Mouse (Mus musculus) heart, embryonic 15.5 days (tissue): ENCODE results near the gene Atpif1. TPM values are rescaled to one million over a fixed set of nuclear protein-coding genes. Genes with fewer than 3 reads are reported as not detected.

ENCODE experiments used
- ATAC-seq: fragments of 200-750 bp; cut with Nextera tagmentation; replicated peaks from 2 replicates; pipeline ENCODE4 v1.8.0; 2017; ENCODE audit warnings: low read depth, moderate TSS enrichment; ENCODE audit not compliant: insufficient number of reproducible peaks, insufficient read depth, low FRiP score
- H3K27ac ChIP-seq: fragments of 300-500 bp; sonication (generic); 2 replicates; pipeline ENCODE4 v1.5.1; 2015; ENCODE audit warnings: mild to moderate bottlenecking, inconsistent platforms
- H3K27me3 ChIP-seq: fragments of 300-500 bp; sonication (generic); 2 replicates; pipeline ENCODE4 v1.6.1; 2015; ENCODE audit warnings: inconsistent platforms
- H3K36me3 ChIP-seq: fragments of 300-500 bp; sonication (generic); 2 replicates; pipeline ENCODE4 v1.6.1; 2015; ENCODE audit warnings: mild to moderate bottlenecking, inconsistent platforms
- H3K4me1 ChIP-seq: fragments of 300-500 bp; sonication (generic); replicated peaks from 2 replicates; pipeline ENCODE4 v1.6.1; 2015; ENCODE audit warnings: inconsistent platforms
- H3K4me2 ChIP-seq: fragments of 300-500 bp; sonication (generic); 2 replicates; pipeline ENCODE4 v1.6.1; 2015; ENCODE audit warnings: inconsistent platforms, mild to moderate bottlenecking, moderate library complexity
- H3K4me3 ChIP-seq: fragments of 300-500 bp; sonication (generic); 2 replicates; pipeline ENCODE4 v1.5.1; 2015; ENCODE audit warnings: mild to moderate bottlenecking, inconsistent platforms
- H3K9ac ChIP-seq: fragments of 300-500 bp; sonication (generic); 2 replicates; pipeline ENCODE4 v1.6.1; 2015; ENCODE audit warnings: mild to moderate bottlenecking, inconsistent platforms
- H3K9me3 ChIP-seq: fragments of 300-500 bp; sonication (generic); replicated peaks from 2 replicates; pipeline ENCODE4 v1.6.1; 2016; ENCODE audit warnings: inconsistent platforms
- WGBS: fragments of 180-500 bp; shearing (Covaris S2); methylation state at CpG from one replicate; pipeline ENCODE4 v1.1.7; 2015; ENCODE audit warnings: mixed read lengths; 5-methylcytosine and 5-hydroxymethylcytosine counted together
- polyA plus RNA-seq: library from polyadenylated mRNA; unstranded; fragments of >200 nt; fragmentation: Nextera tagmentation; extraction: Ambion mirVana; gene quantifications from 2 replicates; pipeline ENCODE4 v1.2.1, GENCODE M21; 2015

Atpif1 gene
- polyA plus RNA-seq, 1 experiment from 2014 or later = 1,479 TPM

DNA sequence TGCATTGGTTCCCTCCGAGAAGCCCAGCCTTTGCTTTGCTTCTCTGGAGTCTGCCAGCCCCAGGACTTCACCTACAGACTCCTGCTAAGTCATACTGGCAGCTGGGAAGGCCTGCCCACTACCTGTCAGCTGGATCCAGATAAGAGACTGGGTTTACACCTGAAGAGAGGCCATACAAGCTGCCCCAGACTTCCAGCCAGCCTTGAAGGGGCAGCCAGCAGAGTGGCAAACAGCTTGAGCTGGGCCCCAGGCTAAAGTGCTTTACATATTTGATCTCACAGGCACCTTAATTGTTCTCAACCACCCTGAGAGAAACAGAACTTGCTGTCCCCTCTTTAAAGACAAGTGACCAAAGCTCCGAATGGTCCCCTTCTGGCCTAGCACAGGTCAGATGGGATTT, 26.2 kb downstream of the Atpif1 start:
- Histone ChIP-seq H3K4me3 (no peak overlapping the region), H3K4me2 (peak overlapping the region; percentile 21), H3K4me1 (peaks cover 24% of the 10 kb centered on the region), H3K27me3 (no peaks in the 10 kb centered on the region), H3K27ac (no peak overlapping the region), H3K9ac (0 out of 2 replicates have a peak overlapping the region, but pooled peaks have one; percentile 14), H3K36me3 (no peaks in the 10 kb centered on the region), H3K9me3 (no peaks in the 10 kb centered on the region)
- ATAC-seq = no peak
- 46% methylated on average over 2 of the region's 2 CpGs for WGBS

DNA sequence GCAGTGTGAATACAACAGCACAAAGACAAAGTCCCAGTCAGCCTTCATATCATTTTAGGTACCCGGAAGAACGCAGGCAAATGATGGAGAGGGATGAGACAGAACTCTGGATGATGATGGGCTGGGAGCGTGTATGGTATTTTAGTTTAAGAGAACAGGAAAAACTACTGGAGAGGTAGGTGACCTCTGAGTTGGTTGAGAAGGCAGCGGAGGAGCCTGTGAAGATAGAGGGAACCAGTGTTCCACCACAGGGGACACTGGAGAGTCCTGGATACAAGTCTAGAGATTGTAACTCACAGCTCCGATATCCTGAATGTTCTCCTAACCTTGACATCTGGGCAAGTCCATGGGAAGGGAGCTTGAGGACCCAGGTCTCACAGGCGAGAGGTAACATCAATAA, 27.2 kb downstream of the Atpif1 start:
- Histone ChIP-seq H3K27me3 (no peaks in the 10 kb centered on the region), H3K9ac (no peak overlapping the region), H3K36me3 (no peaks in the 10 kb centered on the region), H3K4me1 (peaks cover 24% of the 10 kb centered on the region), H3K9me3 (no peaks in the 10 kb centered on the region), H3K4me3 (no peak overlapping the region), H3K4me2 (no peak overlapping the region), H3K27ac (no peak overlapping the region)
- ATAC-seq = no peak
- WGBS = 78% methylated on average over 6 of the region's 6 CpGs

DNA sequence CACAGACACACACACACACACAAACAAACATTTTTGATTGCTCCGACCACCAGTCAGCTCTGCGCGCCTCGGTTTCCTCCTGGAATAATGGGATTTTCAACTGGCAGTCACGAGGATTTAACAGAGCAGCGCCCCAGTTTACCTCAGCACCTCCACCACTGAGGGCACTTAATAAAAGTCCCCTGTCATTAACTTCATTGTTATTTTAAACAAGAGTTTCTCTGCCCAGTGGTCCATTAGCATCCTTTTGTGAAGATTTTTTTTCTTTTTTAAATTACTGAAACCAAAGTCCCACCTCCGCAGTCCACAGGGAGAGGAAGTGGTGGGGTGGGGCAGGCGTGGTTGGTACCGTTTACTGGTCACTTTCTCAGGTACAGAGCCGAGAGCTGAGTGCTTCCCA, 27.7 kb downstream of the Atpif1 start:
- Histone ChIP-seq H3K27me3 (no peaks in the 10 kb centered on the region), H3K4me3 (no peak overlapping the region), H3K36me3 (no peaks in the 10 kb centered on the region), H3K9me3 (no peaks in the 10 kb centered on the region), H3K27ac (no peak overlapping the region), H3K4me1 (peaks cover 22% of the 10 kb centered on the region), H3K9ac (no peak overlapping the region), H3K4me2 (no peak overlapping the region)
- ATAC-seq = no peak
- 63% methylated on average over 10 of the region's 10 CpGs for WGBS

DNA sequence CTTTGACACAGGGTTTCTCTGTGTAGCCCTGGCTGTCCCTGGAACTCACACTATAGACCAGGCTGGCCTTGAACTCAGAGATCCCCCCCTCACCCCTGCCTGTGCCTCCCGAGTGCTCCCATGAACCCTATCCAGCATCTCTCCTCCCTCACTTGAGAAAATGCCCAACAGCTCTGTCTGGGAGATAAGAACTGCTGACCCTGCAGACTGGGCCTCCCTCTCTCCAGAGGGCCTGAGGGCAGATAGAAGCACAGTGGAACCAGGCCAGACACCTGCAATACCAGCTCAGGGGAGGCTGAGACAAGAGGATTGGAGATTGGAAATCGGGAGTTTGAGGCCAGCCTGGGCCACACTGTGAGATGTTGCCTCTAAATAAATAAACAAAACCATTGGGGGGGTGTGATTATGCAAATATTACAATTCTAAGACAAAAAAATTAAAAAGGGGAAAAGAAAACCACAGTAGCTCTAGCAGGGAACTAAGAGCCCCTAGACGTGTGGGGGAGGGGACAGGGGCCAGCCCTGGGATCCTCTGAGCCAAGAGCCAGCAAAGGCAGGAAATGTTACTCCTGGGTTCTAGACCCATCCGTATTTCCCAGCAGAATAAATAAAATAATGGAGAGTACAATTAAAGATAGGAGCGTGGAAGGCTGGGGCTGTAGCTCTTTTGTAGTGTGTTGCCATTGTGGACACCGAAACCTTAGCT, 28.3 kb downstream of the Atpif1 start:
- Histone ChIP-seq H3K4me1 (peaks cover 18% of the 10 kb centered on the region), H3K4me3 (no peak overlapping the region), H3K27me3 (no peaks in the 10 kb centered on the region), H3K36me3 (no peaks in the 10 kb centered on the region), H3K4me2 (no peak overlapping the region), H3K27ac (no peak overlapping the region), H3K9me3 (no peaks in the 10 kb centered on the region), H3K9ac (no peak overlapping the region)
- WGBS = 53% methylated on average over 6 of the region's 6 CpGs
- no peak for ATAC-seq

DNA sequence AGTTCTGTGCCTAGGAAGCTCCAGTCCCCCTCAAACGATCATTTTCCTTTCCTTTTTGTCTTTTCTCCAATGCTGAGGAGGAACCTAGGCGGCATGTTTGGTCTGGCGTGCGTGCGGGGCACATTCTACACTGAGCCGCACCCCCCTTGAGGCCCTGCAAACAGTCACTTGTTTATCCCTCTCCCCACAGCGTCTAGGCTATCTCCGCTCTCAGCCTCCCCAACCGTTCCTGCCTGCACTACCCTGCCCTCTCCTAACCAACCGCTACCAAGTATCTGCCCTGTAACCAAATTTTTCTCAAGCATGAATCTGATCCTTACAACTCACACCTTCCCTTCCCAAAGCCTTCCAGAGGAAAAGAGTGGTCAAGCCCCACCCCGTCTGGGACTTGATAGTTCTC, 30.1 kb downstream of the Atpif1 start:
- Histone ChIP-seq H3K27me3 (no peaks in the 10 kb centered on the region), H3K36me3 (peaks cover 9% of the 10 kb centered on the region), H3K9me3 (no peaks in the 10 kb centered on the region), H3K9ac (no peak overlapping the region), H3K4me1 (peaks cover 12% of the 10 kb centered on the region), H3K27ac (no peak overlapping the region), H3K4me2 (no peak overlapping the region), H3K4me3 (no peak overlapping the region)
- ATAC-seq = no peak
- 83% methylated on average over 11 of the region's 11 CpGs for WGBS

DNA sequence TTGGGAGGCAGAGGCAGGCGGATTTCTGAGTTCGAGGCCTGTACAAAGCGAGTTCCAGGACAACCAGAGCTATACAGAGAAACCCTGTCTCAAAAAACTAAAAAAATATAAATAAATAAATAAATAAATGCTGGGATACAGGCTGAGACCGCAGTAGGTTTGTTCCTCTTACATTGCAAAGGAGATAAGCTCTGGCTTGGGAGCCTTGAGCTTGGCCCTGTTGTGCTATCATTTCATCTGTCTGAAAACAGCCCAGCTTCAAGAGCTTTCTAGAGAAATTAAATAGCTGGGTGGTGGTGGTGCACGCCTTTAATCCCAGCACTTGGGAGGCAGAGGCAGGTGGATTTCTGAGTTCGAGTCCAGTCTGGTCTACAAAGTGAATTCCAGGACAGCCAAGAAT, 31.8 kb downstream of the Atpif1 start:
- Histone ChIP-seq H3K9ac (no peak overlapping the region), H3K4me3 (no peak overlapping the region), H3K27me3 (no peaks in the 10 kb centered on the region), H3K4me1 (peaks cover 7% of the 10 kb centered on the region), H3K9me3 (no peaks in the 10 kb centered on the region), H3K36me3 (peaks cover 22% of the 10 kb centered on the region), H3K27ac (no peak overlapping the region), H3K4me2 (no peak overlapping the region)
- WGBS = 92% methylated on average over 6 of the region's 6 CpGs
- no peak for ATAC-seq

DNA sequence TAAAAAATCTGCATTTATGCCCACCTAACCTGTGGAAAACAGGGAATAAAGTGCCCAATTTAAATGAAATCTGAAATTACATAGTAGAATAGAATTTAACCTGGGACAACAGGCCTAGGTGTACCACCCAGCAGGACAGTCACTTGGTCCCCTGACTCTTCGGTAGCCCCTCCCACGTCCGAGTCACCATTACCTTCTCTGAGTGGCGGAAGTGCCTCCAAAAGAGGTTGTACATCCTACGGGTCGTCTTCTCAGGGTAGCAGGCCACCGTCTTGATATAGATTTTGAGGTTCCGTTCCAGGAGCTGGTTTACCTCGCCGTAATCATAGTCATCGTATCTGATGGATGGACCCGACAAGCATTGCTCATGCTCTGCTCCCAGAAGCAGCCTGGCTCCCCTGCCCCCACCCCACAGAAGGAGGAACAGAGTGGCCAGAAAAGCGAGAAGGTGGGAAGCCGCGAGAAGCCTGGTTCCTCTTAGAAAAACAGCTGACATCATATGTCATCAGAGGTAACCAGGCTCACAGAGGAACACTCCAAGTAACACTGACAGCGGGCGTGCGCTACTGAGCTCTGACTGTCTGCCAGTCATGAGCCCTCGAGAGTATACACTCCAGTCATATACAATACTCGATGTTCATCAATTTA, 39.1 kb downstream of the Atpif1 start:
- H3K36me3 ChIP-seq = peaks cover 36% of the 10 kb centered on the region
- H3K9me3 ChIP-seq = no peaks in the 10 kb centered on the region
- no peak overlapping the region for H3K4me2 ChIP-seq
- no peak for ATAC-seq
- peaks cover 13% of the 10 kb centered on the region for H3K4me1 ChIP-seq
- no peaks in the 10 kb centered on the region for H3K27me3 ChIP-seq
- no peak overlapping the region for H3K27ac ChIP-seq
- WGBS = 79% methylated on average over 20 of the region's 20 CpGs
- H3K9ac ChIP-seq = no peak overlapping the region
- H3K4me3 ChIP-seq = no peak overlapping the region

DNA sequence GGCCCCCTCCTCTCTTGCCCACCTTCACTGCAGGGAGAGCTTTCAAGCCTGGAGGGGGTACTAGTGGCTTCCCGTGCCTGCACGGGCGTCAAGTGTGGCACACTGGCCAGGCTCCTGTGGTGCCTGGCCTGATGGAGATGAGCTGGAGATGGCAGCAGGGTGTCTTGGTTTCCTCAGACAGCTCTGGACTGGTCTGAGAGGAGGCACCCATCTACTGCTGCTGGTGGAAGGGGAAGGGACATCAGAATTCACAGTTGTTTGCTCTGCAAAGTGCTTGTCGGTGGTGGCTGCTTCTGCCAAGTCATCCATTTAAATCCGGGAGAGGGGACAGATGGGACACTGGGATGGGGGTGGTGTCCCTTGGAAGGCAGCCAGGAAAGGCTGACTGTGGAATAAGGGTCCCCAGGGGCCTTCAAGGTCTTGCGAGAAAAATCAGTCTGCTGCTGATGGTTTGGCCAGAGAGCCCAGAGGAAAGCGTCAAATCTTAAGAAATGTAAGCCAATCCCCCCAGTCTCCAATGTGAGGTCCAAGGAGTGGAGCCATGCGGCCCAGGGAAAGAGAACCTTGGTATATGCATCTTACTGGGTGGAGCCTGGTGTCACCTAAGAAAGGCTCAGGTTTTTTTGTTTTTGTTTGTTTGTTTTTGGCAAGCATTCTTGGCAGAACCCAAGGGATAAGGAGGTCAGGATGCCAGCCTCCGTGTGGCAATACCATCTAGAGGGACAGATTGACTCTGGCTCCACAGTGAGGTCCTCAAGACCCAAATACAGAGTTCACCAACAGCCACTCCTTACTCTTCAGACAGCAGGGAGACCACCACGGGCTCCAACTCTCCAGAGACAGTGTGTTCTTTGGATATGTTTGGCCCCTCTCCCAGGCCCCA, 41.0 kb downstream of the Atpif1 start:
- WGBS = 54% methylated on average over 10 of the region's 10 CpGs
- no peak overlapping the region for H3K27ac ChIP-seq
- no peak overlapping the region for H3K9ac ChIP-seq
- peaks cover 22% of the 10 kb centered on the region; the same call in 1 of the 2 replicates for H3K36me3 ChIP-seq
- H3K9me3 ChIP-seq = no peaks in the 10 kb centered on the region
- ATAC-seq = no peak
- H3K4me1 ChIP-seq = peaks cover 13% of the 10 kb centered on the region
- no peaks in the 10 kb centered on the region for H3K27me3 ChIP-seq
- H3K4me3 ChIP-seq = no peak overlapping the region
- H3K4me2 ChIP-seq = no peak overlapping the region

DNA sequence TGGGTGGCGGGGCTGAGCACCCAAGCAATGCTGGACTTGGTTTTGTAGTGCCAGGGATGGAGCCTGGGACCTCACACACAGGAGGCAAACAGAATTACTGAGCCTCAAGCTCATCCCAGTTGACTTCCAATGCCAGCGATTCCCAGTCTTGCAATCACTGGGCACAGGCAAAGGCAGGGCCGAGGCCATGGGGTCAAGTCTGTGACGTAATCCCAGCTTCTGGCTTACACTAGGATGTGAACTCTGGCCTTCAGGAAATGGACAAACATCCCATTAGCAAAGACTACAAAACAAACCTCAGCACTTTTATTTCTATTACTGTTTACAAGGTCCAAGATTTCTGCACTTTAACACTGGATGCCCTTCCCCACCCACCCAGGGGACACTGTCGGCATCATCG, 41.7 kb downstream of the Atpif1 start:
- H3K36me3 ChIP-seq = peaks cover 17% of the 10 kb centered on the region; the same call in 1 of the 2 replicates
- 82% methylated on average over 6 of the region's 6 CpGs for WGBS
- ATAC-seq = no peak

DNA sequence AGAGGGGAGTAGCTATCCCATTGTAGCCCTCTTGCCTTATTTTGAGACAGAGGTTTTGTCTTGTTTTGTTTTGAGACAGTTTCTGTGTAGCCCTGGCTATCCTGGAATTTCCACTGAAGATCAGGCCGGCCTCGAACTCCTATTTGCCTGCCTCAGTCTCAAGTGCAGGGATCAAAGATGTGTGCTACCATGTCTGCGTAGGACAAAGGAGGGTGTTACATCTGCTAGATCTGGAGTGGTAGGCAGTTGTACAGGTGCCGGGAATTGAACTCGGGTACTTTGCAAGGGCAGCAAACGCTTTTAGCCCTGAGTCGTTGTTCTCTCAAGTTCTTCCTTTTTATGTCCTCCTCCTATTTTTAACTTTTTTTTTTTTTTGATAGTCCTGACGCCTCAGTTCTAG, 42.4 kb downstream of the Atpif1 start:
- Histone ChIP-seq H3K9ac (no peak overlapping the region), H3K9me3 (no peaks in the 10 kb centered on the region), H3K4me3 (no peak overlapping the region), H3K4me1 (peaks cover 13% of the 10 kb centered on the region), H3K27me3 (no peaks in the 10 kb centered on the region), H3K4me2 (no peak overlapping the region), H3K27ac (no peak overlapping the region), H3K36me3 (peaks cover 14% of the 10 kb centered on the region; the same call in 1 of the 2 replicates)
- no peak for ATAC-seq
- WGBS = 91% methylated on average over 8 of the region's 8 CpGs

More for the DNA sequence above, 41.7 kb downstream of the Atpif1 start:
- no peaks in the 10 kb centered on the region for H3K27me3 ChIP-seq
- no peak overlapping the region for H3K4me3 ChIP-seq
- H3K4me2 ChIP-seq = no peak overlapping the region
- H3K27ac ChIP-seq = no peak overlapping the region
- no peak overlapping the region for H3K9ac ChIP-seq
- H3K4me1 ChIP-seq = peaks cover 13% of the 10 kb centered on the region
- H3K9me3 ChIP-seq = no peaks in the 10 kb centered on the region

DNA sequence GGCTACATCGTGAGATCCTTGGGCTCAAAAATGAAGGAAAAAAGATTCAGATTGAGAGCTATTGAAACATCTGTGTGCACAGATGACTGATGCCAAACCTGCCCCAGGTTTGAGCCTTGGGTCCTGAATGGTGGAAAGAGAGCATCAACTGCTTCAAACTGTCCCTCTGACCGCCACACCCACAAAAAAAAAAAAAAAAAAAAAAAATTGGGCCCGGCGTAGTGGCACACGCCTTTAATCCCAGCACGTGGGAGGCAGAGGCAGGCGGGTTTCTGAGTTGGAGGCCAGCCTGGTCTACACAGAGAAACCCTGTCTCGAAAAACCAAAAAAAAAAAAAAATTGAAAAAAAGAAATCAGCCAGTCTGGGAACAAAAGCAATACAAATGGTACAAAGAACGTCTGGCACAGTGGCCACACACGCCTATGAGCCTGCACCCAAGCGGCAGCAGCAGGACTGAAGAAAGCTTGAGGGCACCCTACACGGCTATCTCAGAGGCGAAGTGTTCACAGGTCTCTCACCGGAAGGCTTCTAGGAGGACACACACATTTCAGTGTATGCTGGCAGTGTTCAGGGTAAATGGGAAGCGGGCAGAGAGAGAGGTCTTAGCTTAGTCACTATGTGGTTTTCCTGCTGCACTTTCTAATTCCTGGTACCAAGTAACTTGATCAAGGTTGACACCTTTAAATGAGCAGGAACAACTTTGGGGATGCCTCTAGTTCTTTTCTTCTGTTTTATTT, 43.0 kb downstream of the Atpif1 start:
- Histone ChIP-seq H3K36me3 (peaks cover 12% of the 10 kb centered on the region; the same call in 1 of the 2 replicates), H3K4me2 (no peak overlapping the region), H3K4me1 (peaks cover 13% of the 10 kb centered on the region), H3K9ac (no peak overlapping the region), H3K27ac (no peak overlapping the region), H3K4me3 (no peak overlapping the region), H3K9me3 (no peaks in the 10 kb centered on the region), H3K27me3 (no peaks in the 10 kb centered on the region)
- no peak for ATAC-seq
- 89% methylated on average over 15 of the region's 15 CpGs for WGBS
